Mouse (Mus musculus) gastrocnemius, postnatal 25 days (tissue): ENCODE measurements at regions not wholly inside any gene's neighbourhood (a gene's known extent, or its start where the extent isn't known, plus 50 kb on each side); places are given as distances from the start of the nearest gene placed in this dataset.
A peak's percentile ranks its signal among the peaks of the same experiment; 100 is the strongest.

Source experiments
- DNase-seq: peaks from one replicate; pipeline ENCODE4 v3.0.0; 2022

GRCm38 (mm10) chr12:110332616-110333154, 53.8 kb downstream of the Dio3 start:
- no peak for DNase-seq

GRCm38 (mm10) chr12:110334609-110335008, 55.7 kb downstream of the Dio3 start:
- no peak for DNase-seq

DNA sequence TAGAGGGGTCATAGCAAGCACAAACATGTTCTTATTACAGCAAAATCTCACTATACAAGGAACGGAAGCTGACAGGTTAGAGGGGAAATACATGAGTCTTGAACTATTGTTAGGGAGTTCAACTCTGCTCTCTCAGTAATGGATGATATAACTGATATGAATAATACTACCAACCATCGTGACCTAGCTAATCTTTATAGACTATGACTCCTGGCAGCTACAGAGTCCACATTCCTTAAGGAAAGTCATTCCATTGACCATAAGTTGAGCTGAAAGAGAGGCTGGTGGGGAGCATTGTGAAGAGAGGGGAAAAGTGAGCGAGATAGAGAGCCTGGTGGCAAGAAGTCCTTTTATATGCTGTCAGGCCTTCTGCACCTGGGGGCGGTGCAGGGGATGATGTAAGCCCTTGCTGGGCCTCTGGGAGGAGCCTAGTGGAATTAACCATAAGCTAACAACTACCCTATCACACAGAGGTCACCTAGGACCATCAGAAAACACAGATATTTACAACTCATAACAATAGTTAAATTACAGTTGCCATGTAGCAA, 65.5 kb downstream of the Dio3 start:
- no peak for DNase-seq

GRCm38 (mm10) chr12:110349621-110350020, 70.8 kb downstream of the Dio3 start:
- DNase-seq: no peak

GRCm38 (mm10) chr12:110355851-110356250, 77.0 kb downstream of the Dio3 start:
- DNase-seq: no peak

- DNase-seq: no peak
Observed at GRCm38 (mm10) chr12:110367102-110367501, 79.8 kb upstream of the Ppp2r5c start.

GRCm38 (mm10) chr12:110367822-110368221, 79.1 kb upstream of the Ppp2r5c start:
- DNase-seq: no peak

DNA sequence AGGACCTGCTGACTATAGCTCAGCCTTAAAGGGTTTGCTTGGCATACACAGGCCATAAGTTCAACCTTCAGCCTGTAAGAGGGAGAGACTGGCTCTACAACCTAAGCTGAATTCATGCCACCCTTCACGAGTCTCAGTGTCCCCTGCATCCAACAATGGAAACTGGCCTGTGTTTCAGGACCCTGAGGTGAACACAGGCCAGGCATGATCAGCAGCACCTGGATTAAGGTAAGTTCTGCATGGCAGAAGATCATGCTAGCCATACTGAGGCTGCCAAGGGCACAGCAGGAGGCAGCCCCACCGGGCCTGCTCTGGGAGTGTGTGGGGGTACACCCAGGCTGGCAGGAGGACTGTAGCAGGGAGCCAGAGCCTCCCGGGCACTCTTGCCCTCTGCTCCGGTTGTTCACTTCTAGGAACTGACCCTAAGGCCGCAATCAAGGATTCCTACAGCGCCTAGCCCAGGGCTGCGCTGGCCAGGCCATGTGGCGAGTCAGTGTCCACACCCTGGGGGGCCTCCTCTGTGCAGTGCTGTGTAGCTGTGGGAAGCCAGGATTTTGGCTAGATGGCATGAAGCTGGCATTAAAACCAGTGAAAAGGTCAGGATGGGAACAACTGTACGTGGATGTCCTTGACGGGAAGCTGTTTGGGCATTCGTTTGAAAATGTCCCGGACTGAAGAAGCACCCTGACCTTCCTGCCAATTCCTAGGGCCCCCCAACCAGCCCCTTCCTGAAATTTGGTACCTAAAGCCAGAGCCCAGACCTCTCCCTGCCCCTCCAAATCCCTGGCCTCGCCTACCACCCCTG, 74.8 kb upstream of the Ppp2r5c start:
- no peak for DNase-seq

GRCm38 (mm10) chr12:110372986-110373385, 73.9 kb upstream of the Ppp2r5c start:
- no peak for DNase-seq

DNA sequence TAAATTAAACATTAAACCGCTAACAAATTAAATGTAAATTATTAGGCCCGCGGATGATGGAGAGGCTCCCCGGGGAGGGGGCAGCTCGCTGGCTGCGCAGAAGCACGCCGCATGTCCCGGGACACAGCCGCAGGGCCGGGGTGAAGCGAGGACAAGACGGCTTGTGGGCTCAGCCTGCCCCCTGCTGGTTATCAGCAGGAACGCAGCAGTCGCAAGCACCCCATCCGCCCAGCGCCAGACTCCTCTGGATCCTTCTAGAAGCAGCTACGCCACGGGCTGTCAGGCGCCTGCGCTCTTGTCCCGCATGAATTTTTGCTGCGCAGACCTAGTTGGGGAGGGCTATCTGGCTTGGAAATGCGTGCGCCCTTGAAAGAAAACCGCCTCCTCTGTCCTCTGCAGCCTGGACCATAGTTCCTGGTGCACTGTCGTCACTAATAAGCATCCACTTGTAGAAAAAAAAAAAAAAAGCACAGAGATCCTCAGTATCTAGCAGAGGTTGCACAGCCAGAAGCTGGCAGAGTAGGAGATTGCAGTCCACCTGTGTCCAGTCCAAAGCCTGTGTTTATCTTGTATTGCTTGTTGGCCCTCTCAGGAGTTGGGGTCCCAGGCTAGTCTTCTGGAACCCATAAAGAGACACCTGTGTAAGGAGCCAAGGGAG, 73.4 kb upstream of the Ppp2r5c start:
- DNase-seq: peak; percentile 86

DNA sequence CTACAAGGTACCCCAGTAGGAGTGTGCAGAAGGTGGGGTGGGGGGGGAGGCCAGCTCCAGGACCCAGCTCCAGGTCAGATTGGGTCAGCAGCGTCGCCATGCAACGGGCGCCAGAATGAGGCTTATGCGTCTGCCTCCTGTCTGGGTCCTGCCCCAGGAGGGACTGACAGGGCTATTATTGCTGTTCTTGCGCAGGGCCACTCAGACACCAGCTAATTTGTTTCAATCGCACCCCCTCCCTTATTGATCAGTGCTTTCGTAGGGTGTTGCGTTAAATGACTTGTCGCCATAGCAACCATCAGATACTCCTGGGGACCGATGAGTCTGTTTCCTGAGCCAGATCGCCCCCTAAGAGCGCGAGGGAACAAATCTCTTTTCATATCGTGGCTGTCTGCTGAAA, 71.8 kb upstream of the Ppp2r5c start:
- DNase-seq: no peak

GRCm38 (mm10) chr12:110376062-110376837, 70.7 kb upstream of the Ppp2r5c start:
- no peak for DNase-seq

GRCm38 (mm10) chr12:110376838-110377150, 70.1 kb upstream of the Ppp2r5c start:
- no peak for DNase-seq

DNA sequence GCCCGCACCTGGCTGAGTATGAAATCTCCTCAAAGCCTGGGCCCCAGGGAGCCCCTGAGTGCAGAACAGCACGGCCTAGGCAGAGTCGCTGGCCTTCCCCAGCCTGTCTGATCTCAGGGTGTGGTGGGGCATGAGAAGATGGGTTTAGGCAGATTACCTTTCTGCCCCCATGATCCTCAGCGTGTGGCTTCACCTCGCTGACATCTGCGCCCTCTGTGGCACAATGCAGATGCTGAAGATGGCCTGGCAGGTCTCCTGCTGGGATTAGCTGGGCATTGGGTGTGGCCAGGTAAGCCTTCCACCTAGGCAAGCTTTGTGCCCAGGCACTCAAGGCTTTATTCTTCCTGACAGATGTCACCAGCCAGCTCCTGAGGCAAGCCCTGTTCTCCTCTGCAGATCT, 69.6 kb upstream of the Ppp2r5c start:
- DNase-seq: no peak

DNA sequence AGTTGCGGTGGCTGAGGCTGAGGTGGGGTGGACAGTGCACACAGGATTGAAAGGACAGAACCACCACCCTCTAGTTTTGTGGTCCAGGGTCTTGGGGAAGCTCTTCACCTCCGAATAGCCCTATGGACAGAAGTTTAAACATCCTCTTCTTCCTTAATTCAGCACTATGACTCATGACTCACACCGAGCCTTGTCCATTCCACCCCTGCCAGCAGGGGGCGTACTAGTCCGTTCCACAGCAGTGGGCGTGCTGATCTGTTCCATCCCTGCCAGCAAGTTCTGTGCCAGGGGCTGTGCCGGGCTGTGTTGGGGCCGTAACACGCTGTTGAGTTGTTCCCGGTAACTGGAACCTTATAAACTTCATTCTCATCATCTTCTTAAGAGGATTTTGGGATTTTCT, 69.2 kb upstream of the Ppp2r5c start:
- no peak for DNase-seq

DNA sequence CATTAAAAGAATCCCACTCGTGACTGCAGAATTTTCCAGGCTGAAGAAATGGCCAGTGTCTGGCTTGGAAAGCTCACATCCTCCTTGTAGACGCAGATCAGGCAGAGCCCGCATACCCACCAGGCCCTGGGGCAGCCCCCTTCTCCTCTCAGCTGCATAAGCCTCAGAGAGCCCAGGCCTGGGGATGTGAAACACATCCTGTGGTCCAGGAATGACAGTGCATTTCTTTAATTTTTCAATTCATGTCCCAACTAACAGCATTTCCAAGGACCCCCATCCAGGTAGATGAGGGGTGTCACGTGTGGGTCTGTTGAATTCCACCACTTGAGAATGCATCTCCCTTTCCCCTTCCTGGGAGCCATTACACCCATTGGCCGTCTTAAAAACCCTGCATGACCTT, 68.6 kb upstream of the Ppp2r5c start:
- no peak for DNase-seq

DNA sequence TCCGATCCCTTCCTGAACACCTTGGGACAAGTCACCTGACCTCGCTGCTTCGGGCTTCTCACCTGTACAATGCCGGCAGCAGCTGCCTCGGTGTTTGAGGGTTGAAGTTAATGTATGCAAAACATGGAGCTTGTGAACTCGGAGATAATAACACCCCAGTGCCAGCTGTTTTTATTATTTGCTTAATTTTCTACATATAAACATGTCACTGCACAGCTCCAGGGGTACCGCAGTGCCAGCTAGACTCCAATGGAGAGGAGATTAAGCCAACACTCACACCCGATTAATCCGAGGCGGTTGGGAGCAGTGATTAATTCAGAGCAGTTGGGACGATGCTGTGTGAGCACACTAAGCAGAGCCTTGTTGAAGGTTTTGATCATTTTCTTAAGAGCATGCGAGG, 67.2 kb upstream of the Ppp2r5c start:
- DNase-seq: no peak

- no peak for DNase-seq
Observed at GRCm38 (mm10) chr12:110380831-110381750, 65.8 kb upstream of the Ppp2r5c start.

DNA sequence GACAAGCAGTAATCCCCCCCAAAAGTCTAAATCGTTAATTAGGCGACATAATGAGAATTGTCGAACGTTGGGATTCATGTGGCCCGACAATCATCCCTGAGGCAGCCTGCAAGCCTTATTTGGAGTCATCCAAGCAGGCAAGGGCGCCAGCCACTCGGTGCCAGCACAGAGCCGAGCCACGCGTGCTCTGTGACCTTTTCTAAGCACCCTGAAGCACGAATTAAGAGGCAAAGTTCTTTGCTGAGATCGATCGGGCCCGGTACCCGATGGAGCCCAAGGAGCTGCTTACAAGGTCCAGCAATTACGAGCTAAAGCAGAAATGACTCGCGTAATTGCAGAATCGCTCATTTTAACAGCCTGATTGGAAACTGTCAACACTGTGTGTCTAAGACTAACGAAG, 61.9 kb upstream of the Ppp2r5c start:
- no peak for DNase-seq

DNA sequence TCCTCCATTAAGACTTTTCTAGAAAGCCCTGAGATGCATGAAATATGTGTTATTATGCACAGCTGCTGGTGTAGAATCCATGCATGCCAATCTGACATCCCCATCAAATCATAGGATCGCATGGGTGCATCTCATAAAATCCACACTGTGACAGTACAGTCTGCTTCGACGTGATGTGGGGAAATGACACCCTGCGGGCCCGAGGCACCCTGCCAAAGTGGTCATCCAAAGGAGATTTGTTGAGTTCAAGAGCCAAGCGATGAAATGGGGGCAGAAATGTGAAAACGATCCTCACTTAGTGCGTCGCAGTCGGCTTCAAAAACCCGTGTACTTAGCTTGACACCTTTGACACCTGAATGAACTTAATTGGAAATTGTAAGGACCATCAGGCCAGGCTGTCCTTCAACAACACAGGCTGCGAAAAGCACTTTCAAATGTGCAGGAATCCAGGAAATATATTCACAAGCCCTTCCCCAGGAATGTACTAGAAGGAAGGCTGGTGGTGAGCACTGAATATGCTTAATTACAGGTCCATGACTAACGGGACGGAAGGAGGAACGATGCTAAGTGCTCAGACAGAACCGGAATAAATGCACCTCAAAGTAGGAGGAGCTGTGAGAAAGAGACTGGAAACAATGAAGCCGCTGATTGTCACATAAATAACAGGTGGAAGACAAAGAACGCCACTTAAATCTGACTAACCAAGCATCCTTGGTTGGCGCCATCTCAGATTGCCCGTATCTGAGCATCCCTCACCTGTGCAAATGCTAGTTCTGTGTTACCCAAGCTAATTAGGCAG, 60.9 kb upstream of the Ppp2r5c start:
- no peak for DNase-seq

- no peak for DNase-seq
Observed at GRCm38 (mm10) chr12:110387056-110387455, 59.9 kb upstream of the Ppp2r5c start.
